Mouse (Mus musculus) c-Kit-negative CD71-positive TER-119-positive erythroid progenitor cells, embryonic 14.5 days (primary cell): ENCODE data around the gene Ptpre.

Experiments used
- DNase-seq: peaks from one replicate; pipeline ENCODE4 v3.0.0-alpha.2; 2013; ENCODE audit warnings: low read depth, low spot score

Gene Ptpre

GRCm38 (mm10) chr7:135723672-135724341 is 186.5 kb downstream of the Ptpre start:
- DNase-seq: no peak

GRCm38 (mm10) chr7:135726707-135727106 is 189.4 kb downstream of the Ptpre start:
- DNase-seq: no peak

GRCm38 (mm10) chr7:135728038-135728437 is 190.8 kb downstream of the Ptpre start:
- no peak for DNase-seq

GRCm38 (mm10) chr7:135734379-135734778 is 197.1 kb downstream of the Ptpre start:
- DNase-seq: no peak

- DNase-seq: no peak
These were observed 197.8 kb downstream of the Ptpre start for GRCm38 (mm10) chr7:135734911-135735646.
